Mouse (Mus musculus): ENCODE data around the gene Nrip1. TPM values are rescaled to one million over a fixed set of nuclear protein-coding genes. Genes with fewer than 3 reads are reported as not detected.

Gene Nrip1
- polyA plus RNA-seq, 1 experiment from 2014 or later = 37.2 TPM

- H3K4me2 ChIP-seq = no peak overlapping the region
- WGBS = 98% methylated on average over 7 of the region's 7 CpGs
- peaks cover 40% of the 10 kb centered on the region for H3K36me3 ChIP-seq
These were observed 27.3 kb downstream of the Nrip1 start for GRCm38 (mm10) chr16:76346371-76346770.

GRCm38 (mm10) chr16:76344761-76345368, 28.8 kb downstream of the Nrip1 start:
- 79% methylated on average over 3 of the region's 3 CpGs for WGBS
- Histone ChIP-seq H3K4me1 (replicated peaks) (0 out of 2 replicates have a peak, but pooled peaks cover 5% of the 10 kb centered on the region), H3K4me3 (replicated peaks) (no peak overlapping the region), H3K36me3 (peaks cover 30% of the 10 kb centered on the region), H3K9ac (replicated peaks) (no peak overlapping the region), H3K9me3 (0 out of 2 replicates have a peak, but pooled peaks cover 10% of the 10 kb centered on the region), H3K27ac (no peak overlapping the region), H3K27me3 (no peaks in the 10 kb centered on the region), H3K4me2 (no peak overlapping the region)
- no peak for ATAC-seq (ENCODE audit: insufficient number of reproducible peaks, insufficient read depth, low FRiP score, low TSS enrichment, low read depth)

More at GRCm38 (mm10) chr16:76346371-76346770, 27.3 kb downstream of the Nrip1 start:
- no peak overlapping the region for H3K27ac ChIP-seq
- no peak for ATAC-seq (ENCODE audit: insufficient number of reproducible peaks, insufficient read depth, low FRiP score, low TSS enrichment, low read depth)
- H3K4me3 ChIP-seq (replicated peaks) = no peak overlapping the region
- H3K9me3 ChIP-seq = 0 out of 2 replicates have a peak, but pooled peaks cover 10% of the 10 kb centered on the region
- H3K27me3 ChIP-seq = no peaks in the 10 kb centered on the region
- H3K9ac ChIP-seq (replicated peaks) = no peak overlapping the region
- H3K4me1 ChIP-seq (replicated peaks) = 0 out of 2 replicates have a peak, but pooled peaks cover 2% of the 10 kb centered on the region

DNA sequence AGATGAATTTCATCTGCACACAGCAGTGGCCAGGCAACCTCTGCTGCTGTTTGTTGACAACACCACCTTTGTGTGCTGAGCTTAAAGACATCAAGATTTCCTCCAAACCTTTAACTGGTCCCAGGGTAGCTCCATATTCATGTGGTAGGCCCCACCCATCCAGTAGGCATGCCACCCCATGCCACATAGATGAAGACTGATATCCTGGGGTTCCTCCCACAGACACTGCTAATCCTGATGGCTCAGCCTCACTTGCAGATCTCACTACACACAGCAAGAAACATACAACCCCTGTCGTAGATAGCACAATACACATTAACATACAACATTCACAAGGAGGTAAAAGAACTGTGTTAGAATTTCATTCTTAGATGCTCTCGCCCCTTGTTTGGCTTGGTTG, 29.6 kb downstream of the Nrip1 start:
- WGBS = 96% methylated on average over 2 of the region's 2 CpGs
- H3K36me3 ChIP-seq = peaks cover 24% of the 10 kb centered on the region

GRCm38 (mm10) chr16:76341636-76342035, 32.0 kb downstream of the Nrip1 start:
- Histone ChIP-seq H3K27me3 (no peaks in the 10 kb centered on the region), H3K9me3 (peaks cover 13% of the 10 kb centered on the region; the same call in 1 of the 2 replicates), H3K36me3 (peaks cover 27% of the 10 kb centered on the region), H3K9ac (replicated peaks) (no peak overlapping the region), H3K4me3 (replicated peaks) (no peak overlapping the region), H3K4me1 (replicated peaks) (0 out of 2 replicates have a peak, but pooled peaks cover 5% of the 10 kb centered on the region), H3K27ac (no peak overlapping the region), H3K4me2 (no peak overlapping the region)
- no peak for ATAC-seq (ENCODE audit: insufficient number of reproducible peaks, insufficient read depth, low FRiP score, low TSS enrichment, low read depth)
- 81% methylated on average over 8 of the region's 8 CpGs for WGBS

More for the DNA sequence above, 29.6 kb downstream of the Nrip1 start:
- no peaks in the 10 kb centered on the region for H3K27me3 ChIP-seq
- no peak overlapping the region for H3K9ac ChIP-seq (replicated peaks)
- H3K4me3 ChIP-seq (replicated peaks) = no peak overlapping the region
- no peak overlapping the region for H3K4me2 ChIP-seq
- no peak for ATAC-seq (ENCODE audit: insufficient number of reproducible peaks, insufficient read depth, low FRiP score, low TSS enrichment, low read depth)
- no peak overlapping the region for H3K27ac ChIP-seq
- H3K4me1 ChIP-seq (replicated peaks) = 0 out of 2 replicates have a peak, but pooled peaks cover 5% of the 10 kb centered on the region
- 0 out of 2 replicates have a peak, but pooled peaks cover 10% of the 10 kb centered on the region for H3K9me3 ChIP-seq

GRCm38 (mm10) chr16:76339256-76339655, 34.4 kb downstream of the Nrip1 start:
- H3K4me1 ChIP-seq (replicated peaks) = 0 out of 2 replicates have a peak, but pooled peaks cover 5% of the 10 kb centered on the region
- H3K27me3 ChIP-seq = no peaks in the 10 kb centered on the region
- H3K9me3 ChIP-seq = peaks cover 13% of the 10 kb centered on the region; the same call in 1 of the 2 replicates
- H3K36me3 ChIP-seq = peaks cover 18% of the 10 kb centered on the region
- H3K9ac ChIP-seq (replicated peaks) = no peak overlapping the region
- 78% methylated on average over 10 of the region's 10 CpGs for WGBS
- H3K27ac ChIP-seq = no peak overlapping the region
- no peak overlapping the region for H3K4me3 ChIP-seq (replicated peaks)
- no peak overlapping the region for H3K4me2 ChIP-seq
- no peak for ATAC-seq (ENCODE audit: insufficient number of reproducible peaks, insufficient read depth, low FRiP score, low TSS enrichment, low read depth)

DNA sequence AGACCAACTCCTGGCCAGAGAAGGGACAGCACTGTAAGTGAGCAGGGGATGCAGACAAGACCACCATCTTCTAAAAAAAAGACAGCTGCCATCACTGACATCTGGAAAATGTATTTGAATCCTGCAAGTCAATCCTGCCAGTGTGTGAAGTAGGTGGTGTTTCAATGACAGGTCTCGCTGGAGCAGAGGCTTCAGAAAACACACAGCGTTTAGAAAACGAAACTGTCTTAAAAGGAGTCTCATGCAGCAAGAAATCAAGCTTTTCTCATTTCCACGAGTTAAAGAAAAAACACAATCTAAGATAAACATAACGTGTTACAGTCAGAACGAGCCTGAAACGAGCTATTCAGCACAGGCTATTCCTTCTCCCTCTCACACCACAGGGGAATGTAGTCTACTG, 36.3 kb downstream of the Nrip1 start:
- no peak overlapping the region for H3K4me3 ChIP-seq (replicated peaks)
- H3K9me3 ChIP-seq = peaks cover 7% of the 10 kb centered on the region; the same call in 1 of the 2 replicates
- no peak overlapping the region for H3K27ac ChIP-seq
- ATAC-seq (ENCODE audit: insufficient number of reproducible peaks, insufficient read depth, low FRiP score, low TSS enrichment, low read depth) = no peak
- H3K27me3 ChIP-seq = no peaks in the 10 kb centered on the region
- WGBS = 87% methylated on average over 7 of the region's 7 CpGs
- H3K4me2 ChIP-seq = no peak overlapping the region
- no peak overlapping the region for H3K9ac ChIP-seq (replicated peaks)
- H3K36me3 ChIP-seq = peaks cover 12% of the 10 kb centered on the region; the same call in 1 of the 2 replicates
- peaks cover 5% of the 10 kb centered on the region; the same call in 1 of the 2 replicates for H3K4me1 ChIP-seq (replicated peaks)

DNA sequence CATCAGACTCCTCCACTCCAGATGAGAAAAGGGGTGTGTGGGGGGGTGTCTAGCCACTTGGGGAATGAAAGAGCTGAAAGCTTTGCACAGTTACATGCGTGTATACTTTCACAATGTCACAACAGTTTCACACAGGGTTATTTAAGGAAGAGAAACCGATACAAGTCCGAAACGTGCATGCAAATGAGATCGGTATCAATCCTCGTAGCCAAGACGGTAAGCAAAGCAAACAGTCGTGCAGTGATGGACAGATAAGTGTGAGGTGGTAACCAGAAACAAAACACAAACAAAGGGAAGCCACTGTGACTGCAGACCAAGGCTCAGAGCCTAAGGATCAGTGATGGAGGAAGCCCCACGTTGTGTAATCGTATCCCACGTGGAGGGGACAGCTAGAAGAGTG, 36.7 kb downstream of the Nrip1 start:
- 95% methylated on average over 11 of the region's 11 CpGs for WGBS
- Histone ChIP-seq H3K27me3 (no peaks in the 10 kb centered on the region), H3K4me3 (replicated peaks) (no peak overlapping the region), H3K4me2 (no peak overlapping the region), H3K27ac (no peak overlapping the region), H3K4me1 (replicated peaks) (peaks cover 9% of the 10 kb centered on the region; the same call in 1 of the 2 replicates), H3K36me3 (peaks cover 12% of the 10 kb centered on the region; the same call in 1 of the 2 replicates), H3K9ac (replicated peaks) (no peak overlapping the region), H3K9me3 (peaks cover 7% of the 10 kb centered on the region; the same call in 1 of the 2 replicates)
- no peak for ATAC-seq (ENCODE audit: insufficient number of reproducible peaks, insufficient read depth, low FRiP score, low TSS enrichment, low read depth)

- peaks cover 12% of the 10 kb centered on the region; the same call in 1 of the 2 replicates for H3K36me3 ChIP-seq
- no peak for ATAC-seq (ENCODE audit: insufficient number of reproducible peaks, insufficient read depth, low FRiP score, low TSS enrichment, low read depth)
- H3K9ac ChIP-seq (replicated peaks) = no peak overlapping the region
- H3K4me2 ChIP-seq = no peak overlapping the region
- 90% methylated on average over 6 of the region's 6 CpGs for WGBS
- no peak overlapping the region for H3K27ac ChIP-seq
- peaks cover 9% of the 10 kb centered on the region; the same call in 1 of the 2 replicates for H3K4me1 ChIP-seq (replicated peaks)
- H3K27me3 ChIP-seq = no peaks in the 10 kb centered on the region
- H3K9me3 ChIP-seq = peaks cover 7% of the 10 kb centered on the region; the same call in 1 of the 2 replicates
- H3K4me3 ChIP-seq (replicated peaks) = no peak overlapping the region
These were observed 37.7 kb downstream of the Nrip1 start for GRCm38 (mm10) chr16:76335913-76336312.

GRCm38 (mm10) chr16:76332127-76332526, 41.5 kb downstream of the Nrip1 start:
- H3K4me3 ChIP-seq (replicated peaks) = no peak overlapping the region
- H3K4me1 ChIP-seq (replicated peaks) = peaks cover 7% of the 10 kb centered on the region; the same call in 1 of the 2 replicates
- H3K27me3 ChIP-seq = no peaks in the 10 kb centered on the region
- H3K27ac ChIP-seq = no peak overlapping the region
- peaks cover 7% of the 10 kb centered on the region; the same call in 1 of the 2 replicates for H3K9me3 ChIP-seq
- H3K36me3 ChIP-seq = peaks cover 12% of the 10 kb centered on the region; the same call in 1 of the 2 replicates
- ATAC-seq (ENCODE audit: insufficient number of reproducible peaks, insufficient read depth, low FRiP score, low TSS enrichment, low read depth) = no peak
- no peak overlapping the region for H3K9ac ChIP-seq (replicated peaks)
- WGBS = 53% methylated on average over 7 of the region's 7 CpGs
- H3K4me2 ChIP-seq = no peak overlapping the region

- no peak overlapping the region for H3K27ac ChIP-seq
- WGBS = 91% methylated on average over 7 of the region's 7 CpGs
- no peak overlapping the region for H3K4me2 ChIP-seq
- peaks cover 3% of the 10 kb centered on the region; the same call in 1 of the 2 replicates for H3K36me3 ChIP-seq
- no peak overlapping the region for H3K9ac ChIP-seq (replicated peaks)
- ATAC-seq (ENCODE audit: insufficient number of reproducible peaks, insufficient read depth, low FRiP score, low TSS enrichment, low read depth) = no peak
- H3K4me1 ChIP-seq (replicated peaks) = peaks cover 7% of the 10 kb centered on the region; the same call in 1 of the 2 replicates
- no peak overlapping the region for H3K4me3 ChIP-seq (replicated peaks)
- no peaks in the 10 kb centered on the region for H3K9me3 ChIP-seq
- no peaks in the 10 kb centered on the region for H3K27me3 ChIP-seq
These were observed 42.4 kb downstream of the Nrip1 start for GRCm38 (mm10) chr16:76331231-76331630.

- Histone ChIP-seq H3K27me3 (no peaks in the 10 kb centered on the region), H3K4me3 (replicated peaks) (no peak overlapping the region), H3K36me3 (peaks cover 3% of the 10 kb centered on the region; the same call in 1 of the 2 replicates), H3K27ac (no peak overlapping the region), H3K4me1 (replicated peaks) (peaks cover 15% of the 10 kb centered on the region), H3K9me3 (no peaks in the 10 kb centered on the region), H3K4me2 (no peak overlapping the region), H3K9ac (replicated peaks) (no peak overlapping the region)
- 87% methylated on average over 3 of the region's 3 CpGs for WGBS
- no peak for ATAC-seq (ENCODE audit: insufficient number of reproducible peaks, insufficient read depth, low FRiP score, low TSS enrichment, low read depth)
These were observed 48.3 kb downstream of the Nrip1 start for GRCm38 (mm10) chr16:76325315-76325710.
